Mouse (Mus musculus): ENCODE measurements around the gene Lpp.

Gene Lpp

DNA sequence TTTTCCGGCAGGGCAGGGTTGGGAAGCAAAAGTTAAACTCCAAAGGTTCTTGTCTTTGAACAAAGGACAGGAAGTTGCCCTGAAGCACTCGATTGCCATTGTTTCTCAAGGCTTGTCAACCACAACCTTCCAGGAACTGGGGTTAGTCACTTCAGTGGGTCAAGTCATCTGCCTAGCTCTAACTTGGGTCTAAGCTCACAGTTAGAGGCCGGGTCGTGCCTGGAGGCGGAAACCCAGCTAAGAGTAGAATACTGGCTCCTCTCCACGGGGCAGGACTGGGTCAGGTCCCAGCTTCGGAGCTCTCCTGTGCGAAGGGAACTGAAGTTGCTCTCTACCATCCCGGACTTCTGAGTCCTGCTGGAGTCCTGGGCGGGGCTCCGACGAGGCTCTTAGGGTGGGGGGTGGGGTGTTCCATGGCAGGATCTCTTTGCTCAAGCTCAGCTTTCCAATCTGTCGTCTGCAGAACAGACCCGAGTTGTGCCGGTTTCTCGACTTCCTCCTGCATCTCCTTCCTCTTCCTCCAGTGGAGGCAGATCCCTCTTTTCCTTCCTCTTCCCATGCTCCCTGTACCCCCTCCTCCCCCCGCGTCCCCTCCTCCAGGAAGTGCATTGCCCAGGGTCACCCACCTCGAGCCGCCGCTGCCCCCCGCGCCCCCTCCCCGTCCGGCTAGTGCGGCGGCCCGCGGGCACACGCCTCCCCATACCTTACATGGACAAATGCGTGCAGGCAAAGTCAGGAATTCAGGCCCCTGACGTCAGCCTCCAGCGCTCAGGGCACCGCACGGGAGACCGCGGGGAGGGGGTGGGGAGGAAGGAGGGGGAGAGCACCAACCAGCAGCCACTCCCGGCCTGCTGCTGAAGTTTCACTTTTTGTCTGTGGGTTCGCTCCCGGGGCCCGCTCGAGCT, at the start of gene Lpp:
Lpp (plus strand) TSS at position 857 of the 905 bp plus-strand sequence.
- DNase-seq, result peak; percentile 61 to 72

DNA sequence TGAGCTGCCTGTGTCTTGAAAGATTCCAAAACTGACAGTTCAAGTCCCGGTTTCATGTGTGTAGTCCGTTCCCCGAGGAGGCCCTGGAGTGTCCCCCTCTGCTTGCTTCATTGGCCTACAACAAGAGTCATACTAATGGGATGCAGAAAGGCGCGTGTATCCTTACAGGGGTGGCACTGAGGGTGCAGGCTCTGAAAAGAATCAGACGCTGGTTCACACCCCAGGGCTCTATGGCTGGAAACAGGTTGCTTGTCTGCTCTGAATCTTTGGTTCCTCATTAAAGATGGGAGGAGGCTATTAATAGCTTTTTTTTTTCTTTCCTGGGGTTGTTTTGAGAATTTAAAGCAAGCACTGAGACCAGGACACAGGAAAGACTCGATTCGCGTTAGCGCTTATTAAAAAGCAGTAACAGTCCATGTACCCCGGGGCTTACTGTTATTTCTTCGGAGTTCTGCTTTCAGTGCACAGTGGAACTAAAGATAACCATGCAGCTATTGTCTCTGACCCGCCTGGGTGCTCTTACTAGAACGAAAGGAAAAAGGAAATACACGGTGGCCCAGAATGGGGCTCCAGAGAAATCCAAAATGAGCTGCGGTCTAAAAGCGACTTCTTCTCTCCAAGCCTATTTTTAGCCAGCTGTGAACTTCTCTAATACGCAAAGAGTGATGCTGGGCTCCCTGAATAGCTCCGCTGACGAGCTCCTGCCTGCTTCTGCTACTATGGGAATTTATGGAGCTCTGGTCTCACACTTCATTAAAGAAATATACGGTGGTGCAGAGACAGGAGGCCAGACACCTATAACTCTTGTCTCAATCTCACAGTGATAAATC, 45.5 kb upstream of the Lpp start:
- peak in 1 of 2 experiments; percentile 21 for DNase-seq

DNA sequence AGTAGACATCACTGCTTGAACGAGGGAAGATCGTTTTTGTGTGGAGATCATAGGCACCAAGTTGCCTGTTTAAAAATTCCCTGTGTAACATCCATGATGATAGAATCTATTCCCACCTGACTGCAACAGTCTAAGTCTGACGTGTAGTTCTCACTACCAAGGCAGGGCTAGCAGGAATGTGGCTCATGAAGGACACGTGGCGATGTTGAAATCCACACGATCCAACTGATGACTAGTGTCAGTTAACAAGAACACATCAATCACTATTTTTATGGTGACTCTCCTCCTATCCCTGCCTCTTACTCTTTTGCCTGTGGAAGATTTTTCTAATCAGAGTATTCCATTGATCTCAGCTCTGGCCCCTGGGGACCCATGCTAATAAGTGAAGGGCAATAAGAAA, 43.0 kb upstream of the Lpp start:
- no peak for DNase-seq

DNA sequence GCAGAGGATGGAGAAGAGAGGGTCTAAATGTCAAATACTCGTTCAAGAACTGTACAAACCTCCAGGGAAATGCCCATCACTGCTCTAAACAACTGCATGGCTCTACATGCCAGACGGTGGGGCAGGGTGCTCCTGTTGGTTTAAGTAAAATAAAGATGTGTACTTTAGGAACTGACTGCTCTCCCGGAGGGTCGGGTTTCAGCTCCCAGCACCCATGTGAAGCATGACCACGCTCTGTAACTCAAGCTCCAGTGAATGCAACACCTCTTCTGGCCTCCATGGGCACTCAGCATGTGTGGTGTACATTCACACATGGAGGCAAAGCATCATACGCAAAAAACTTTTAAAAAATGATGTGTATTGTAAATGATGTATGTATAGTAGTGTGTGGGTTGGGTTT, 42.6 kb upstream of the Lpp start:
- no peak for DNase-seq

DNA sequence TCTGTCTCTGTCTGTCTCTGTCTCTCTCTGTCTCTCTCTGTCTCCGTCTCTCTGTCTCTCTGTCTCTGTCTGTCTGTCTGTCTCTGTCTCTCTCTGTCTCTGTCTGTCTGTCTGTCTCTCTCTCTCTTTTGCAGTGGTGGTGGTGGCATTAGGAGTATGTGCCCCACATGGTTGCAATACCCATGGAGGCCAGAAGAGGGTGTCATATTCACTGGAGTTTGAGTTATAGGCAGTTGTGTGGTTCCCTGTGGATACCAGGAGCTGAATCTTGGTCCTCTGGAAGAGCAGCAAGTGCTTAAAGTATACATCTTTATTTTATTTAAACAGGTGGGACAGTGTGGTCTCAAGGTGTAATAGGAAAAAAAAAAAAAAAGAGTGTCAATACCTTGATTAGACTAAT, 41.5 kb upstream of the Lpp start:
- no peak for DNase-seq

- no peak for DNase-seq
Observed at GRCm38 (mm10) chr16:24353816-24354215, 39.5 kb upstream of the Lpp start.

DNA sequence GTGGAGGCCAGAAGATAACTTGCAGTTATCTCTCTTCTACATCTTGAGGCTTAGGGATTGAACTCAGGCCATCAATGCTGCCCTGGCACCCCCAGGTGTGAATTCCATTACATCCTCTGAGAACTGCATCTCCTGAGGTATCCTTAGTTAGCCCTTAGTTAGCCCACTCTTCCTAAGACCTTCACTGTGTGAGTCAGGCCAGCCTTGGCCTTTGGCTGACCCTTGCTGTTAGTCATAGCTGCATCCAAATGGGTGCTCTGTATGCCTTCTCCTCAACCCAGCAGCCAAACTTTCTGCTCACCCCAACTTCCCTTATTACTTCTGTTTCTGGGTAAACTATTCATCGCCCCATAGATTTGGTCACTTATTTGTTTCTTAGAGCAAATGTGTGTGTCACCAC, 31.6 kb upstream of the Lpp start:
- DNase-seq, result no peak

DNA sequence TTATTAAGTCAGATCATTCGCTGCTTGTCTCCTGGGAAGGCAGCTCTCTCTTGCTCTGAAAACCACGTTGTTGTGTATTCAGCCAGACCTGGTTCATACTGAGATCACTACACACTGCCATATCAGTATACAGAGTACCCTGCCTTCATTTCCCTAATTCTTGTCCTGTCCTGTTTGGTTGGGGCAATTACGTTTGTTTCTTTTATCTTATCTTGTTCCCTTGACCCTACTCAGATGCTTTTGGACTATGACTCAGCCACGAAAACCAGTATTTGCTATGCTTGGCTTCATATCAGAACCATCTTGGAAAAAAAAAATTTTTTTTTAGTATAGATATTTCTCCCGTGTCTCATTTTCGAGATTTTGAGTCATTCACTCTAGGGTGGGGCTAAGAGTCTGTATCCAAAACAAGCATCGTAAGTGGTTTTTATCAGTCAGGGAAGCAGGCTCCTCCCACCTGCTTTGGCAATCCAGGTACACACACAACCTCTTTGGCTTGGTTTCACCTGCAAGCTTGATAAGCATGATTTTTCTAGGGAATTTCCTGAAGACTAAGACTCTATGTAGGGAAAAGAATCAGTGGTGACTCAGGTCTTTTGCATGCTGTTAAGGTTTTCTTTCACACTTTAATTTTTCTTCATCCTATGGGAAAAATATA, 29.1 kb upstream of the Lpp start:
- no peak for DNase-seq

DNA sequence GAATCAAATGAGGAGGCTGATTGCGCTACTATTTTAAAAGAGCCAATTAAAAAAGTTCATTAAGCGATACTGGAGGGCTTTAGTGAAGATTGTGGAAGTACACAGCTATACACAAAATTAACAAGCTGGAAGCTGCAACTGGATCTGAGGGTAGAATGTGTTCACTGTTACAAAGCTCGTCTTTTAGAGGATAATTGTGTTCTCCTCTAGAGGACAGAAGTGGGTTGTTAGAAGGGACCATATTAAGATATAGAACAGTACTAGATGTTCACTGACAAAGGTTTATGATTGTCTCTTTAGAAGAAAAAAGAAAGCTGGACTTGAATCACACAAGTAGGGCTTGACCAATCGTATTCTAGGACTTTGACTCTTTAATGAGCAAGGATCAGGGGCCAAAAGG, 27.4 kb upstream of the Lpp start:
- DNase-seq, result no peak

DNA sequence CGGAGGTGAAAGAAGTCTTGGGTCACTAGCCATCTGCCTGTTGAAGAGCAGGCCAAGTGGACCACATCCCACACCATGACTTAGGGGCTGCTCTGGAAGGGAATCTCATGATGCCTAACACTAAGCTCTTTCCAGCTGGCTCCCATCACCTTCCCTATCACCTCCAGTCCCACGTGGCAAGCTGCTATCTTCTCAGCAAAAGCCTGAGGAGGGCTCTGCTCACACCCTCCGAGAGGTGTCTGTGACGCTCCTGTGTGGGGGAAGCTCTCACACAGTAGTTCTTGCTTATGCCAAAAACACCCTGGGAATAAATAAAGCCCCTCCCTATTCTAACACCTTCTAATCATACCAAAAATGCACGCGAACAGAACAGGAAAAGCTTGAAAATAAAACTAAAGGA, 26.2 kb upstream of the Lpp start:
- DNase-seq, result no peak

DNA sequence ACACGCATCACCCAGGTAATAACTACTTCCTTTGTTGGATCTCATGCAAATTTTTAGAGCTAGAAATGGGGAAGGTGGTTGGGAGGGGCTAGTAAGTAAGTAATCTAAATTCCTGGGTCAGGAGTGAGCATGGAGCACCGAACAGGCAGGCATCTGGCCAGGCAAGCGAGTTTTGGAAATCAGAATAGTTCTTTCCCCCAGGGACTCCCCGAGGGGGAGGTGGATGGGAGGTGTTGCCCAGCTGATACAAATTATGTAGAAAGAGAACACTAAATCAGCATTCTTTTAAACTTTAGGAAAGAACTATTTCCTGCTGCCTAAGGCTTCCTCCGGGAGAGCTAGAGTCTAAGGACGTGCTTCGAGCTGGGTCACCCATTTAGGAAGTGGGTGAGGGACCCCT, 25.8 kb upstream of the Lpp start:
- peak in 1 of 2 experiments; percentile 15 for DNase-seq

GRCm38 (mm10) chr16:24376478-24376877, 16.8 kb upstream of the Lpp start:
- no peak for DNase-seq

- DNase-seq, result no peak
Observed at GRCm38 (mm10) chr16:24390596-24390995, 2.7 kb upstream of the Lpp start.

DNA sequence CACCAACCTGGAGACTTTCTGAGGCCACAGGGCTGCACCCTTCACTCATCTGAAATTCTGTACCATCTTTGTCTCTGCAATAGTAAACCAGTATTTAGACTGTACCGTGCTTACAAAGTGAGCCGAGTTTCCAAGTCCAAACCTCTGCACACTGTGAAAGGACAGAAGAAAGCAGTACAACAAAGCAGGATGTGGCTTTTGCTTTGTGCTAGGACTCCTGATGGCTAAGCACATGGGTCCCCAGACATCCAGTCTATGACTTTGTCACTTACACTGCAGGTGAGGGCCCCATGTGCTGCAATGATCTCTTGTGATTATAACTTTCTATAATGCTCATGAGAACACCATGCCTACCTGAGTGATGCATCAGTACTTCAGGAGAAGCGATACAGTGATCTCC, 2.2 kb upstream of the Lpp start:
- no peak for DNase-seq

DNA sequence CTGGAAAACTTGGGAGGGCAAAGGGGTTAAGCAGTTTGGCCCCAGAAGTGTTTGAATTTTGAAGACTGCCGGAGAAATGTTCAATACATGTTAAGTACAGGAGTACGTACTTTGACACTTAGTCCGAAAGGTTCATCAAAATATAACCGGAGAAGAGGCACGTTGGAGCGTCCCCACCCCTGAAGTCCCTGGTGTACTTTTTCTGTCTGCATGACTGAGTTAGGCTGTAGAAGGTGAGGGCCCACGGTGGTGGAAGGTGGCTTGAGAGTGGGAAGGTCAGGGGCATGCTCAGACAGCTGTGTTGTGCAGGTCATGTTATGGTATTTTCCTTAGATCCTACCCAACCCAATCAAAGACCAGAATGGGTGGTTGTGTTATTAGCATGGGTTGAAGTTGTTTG, 1.4 kb upstream of the Lpp start:
- peak; percentile 45 to 74 for DNase-seq

- peak; percentile 63 to 64 for DNase-seq
Observed at GRCm38 (mm10) chr16:24393556-24394210, 376 bp downstream of the Lpp start.

DNA sequence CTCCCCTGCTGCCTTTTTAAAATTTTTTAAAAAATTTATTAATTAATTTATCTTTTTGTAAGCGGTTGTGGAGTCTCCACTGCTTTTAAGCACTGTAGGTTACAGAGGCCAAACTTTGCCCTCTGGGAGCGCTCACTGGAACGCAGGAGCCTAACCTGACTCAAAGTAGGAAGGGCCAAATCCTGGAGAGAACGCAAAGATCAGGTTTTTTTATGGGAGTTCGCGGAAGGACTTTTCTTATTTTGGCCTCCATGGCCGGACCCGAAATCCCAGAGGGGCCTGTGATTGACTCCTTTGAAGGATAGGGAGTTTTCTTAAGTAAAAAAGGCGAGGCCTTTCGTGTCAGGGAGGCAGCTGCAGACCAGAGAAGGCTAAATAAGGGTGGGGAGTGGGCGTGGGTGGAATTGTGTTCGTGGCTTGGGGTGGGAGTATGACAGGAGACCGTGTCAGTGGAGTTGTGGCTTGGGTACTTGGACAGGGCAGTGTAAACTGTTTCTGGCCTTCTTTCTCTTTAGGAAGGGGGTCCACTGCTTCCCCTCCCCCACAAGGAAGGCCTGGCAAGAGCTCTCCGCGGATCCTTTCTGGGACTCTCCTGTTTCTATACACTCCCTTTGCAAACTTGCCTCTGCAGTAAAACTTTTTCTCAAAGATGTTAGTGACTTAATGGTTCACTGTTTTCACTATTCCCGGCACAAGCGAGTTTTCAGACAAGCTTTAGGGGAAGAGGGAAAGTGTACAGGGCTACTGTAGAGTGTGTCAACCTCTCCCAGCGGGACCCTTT, 1.1 kb downstream of the Lpp start:
- DNase-seq, result peak; percentile 70 to 74

DNA sequence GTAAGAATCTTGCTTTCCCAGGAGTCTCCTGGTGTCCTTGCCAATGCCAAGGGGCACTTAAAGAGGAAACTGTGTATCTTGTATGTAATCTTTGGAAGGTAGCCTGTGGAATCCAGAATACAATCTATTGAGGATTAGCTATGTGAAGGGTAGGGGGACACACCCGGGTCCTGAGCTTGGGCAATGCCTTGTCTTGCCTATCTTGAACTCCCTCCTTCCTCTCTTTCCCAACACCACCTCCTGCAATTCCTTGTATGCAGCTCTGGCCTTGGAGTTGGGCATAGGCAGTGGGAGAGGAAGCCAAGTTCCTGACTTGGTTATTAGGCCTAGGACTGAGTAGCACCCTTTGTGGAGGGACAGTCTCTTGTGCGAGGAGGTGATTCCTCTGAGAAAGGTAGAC, 1.8 kb downstream of the Lpp start:
- DNase-seq, result no peak

GRCm38 (mm10) chr16:24396504-24396903, 3.2 kb downstream of the Lpp start:
- DNase-seq, result no peak

DNA sequence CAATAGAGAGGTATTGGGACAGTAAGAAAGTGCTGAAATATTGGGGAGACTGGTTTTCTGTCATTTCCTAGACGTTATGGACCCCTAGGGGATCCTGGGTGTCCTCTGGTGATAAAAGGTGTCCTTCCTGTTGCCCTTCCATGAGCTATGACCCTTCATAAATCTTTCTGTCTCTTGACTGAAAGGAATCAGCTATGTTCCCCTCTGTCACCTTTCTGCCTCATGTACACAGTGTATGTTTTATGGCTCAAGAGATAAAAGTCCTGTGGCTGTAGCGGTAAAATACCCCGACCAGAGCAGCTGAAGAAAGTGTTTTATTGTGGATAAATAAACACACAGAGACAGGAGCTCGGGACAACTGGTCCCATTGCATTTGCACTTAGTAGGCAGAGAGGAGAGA, 5.2 kb downstream of the Lpp start:
- DNase-seq, result no peak

GRCm38 (mm10) chr16:24398893-24399292, 5.6 kb downstream of the Lpp start:
- DNase-seq, result peak; percentile 42 to 69

- peak in 1 of 2 experiments; percentile 47 for DNase-seq
Observed at GRCm38 (mm10) chr16:24399524-24399923, 6.2 kb downstream of the Lpp start.
